Comparison of ENCODE assay signal across 9 mouse cellular contexts in genomic region chr7:25251822-25252221, GRCm38 (mm10). TPM values are rescaled to one million over a fixed set of nuclear protein-coding genes. Genes with fewer than 3 reads are reported as not detected.
DNase-seq lines count a peak whose midpoint lies in the region; ATAC-seq and TF ChIP-seq lines count a peak whose summit lies in the region.
"Had no signal": no experiment of that assay in that cellular context is flagged by ENCODE, and none has a peak within 500 bp of the region (broad histone marks: within the 10 kb centered on the region; RNA-seq: fewer than 3 reads in every experiment).

No protein-coding gene starts in this region.

- no peak for TF ChIP-seq POLR2A in testis, adult 2 months (IDR thresholded peaks at IDR 0.05; ENCODE audit: control insufficient read depth, low read depth, low read length)
- no peak for TF ChIP-seq POLR2A in limb, embryonic 14.5 days (IDR thresholded peaks at IDR 0.05; ENCODE audit: borderline replicate concordance, extremely low read depth, insufficient read depth, insufficient read length)

- ATAC-seq in limb, embryonic 14.5 days (ENCODE audit: low FRiP score, low read depth): no peak
- no peak for ATAC-seq in stomach, postnatal 0 days (ENCODE audit: low FRiP score, low TSS enrichment)

- peak overlapping the region; percentile 95 for H3K4me2 ChIP-seq in limb, embryonic 14.5 days (replicated peaks; ENCODE audit: low read depth, low read length, severe bottlenecking)
- peak overlapping the region; percentile 82 for H3K4me2 ChIP-seq in stomach, postnatal 0 days (replicated peaks; ENCODE audit: low read depth)

- 18% methylated on average over 8 of the region's 8 CpGs for WGBS in limb, embryonic 14.5 days
- 24% methylated on average over 8 of the region's 8 CpGs for WGBS in stomach, postnatal 0 days

- no peak for TF ChIP-seq CTCF in testis, adult 2 months (IDR thresholded peaks at IDR 0.05; ENCODE audit: control insufficient read depth, insufficient read depth, insufficient replicate concordance, low read depth, low read length)
- TF ChIP-seq CTCF in stomach, postnatal 0 days (IDR thresholded peaks at IDR 0.05; ENCODE audit: low read depth): no peak

- peaks cover 23% of the 10 kb centered on the region for H3K4me1 ChIP-seq in testis, adult 2 months (ENCODE audit: control insufficient read depth, insufficient read depth, low read length)
- H3K4me1 ChIP-seq in limb, embryonic 14.5 days (ENCODE audit: control insufficient read depth, insufficient read depth, low read length): peaks cover 27% of the 10 kb centered on the region
- peaks cover 2% of the 10 kb centered on the region; the same call in 1 of the 2 replicates for H3K4me1 ChIP-seq in stomach, postnatal 0 days (replicated peaks; ENCODE audit: control insufficient read depth, insufficient read depth)

- H3K9ac ChIP-seq in limb, embryonic 14.5 days (ENCODE audit: low read depth, low read length, severe bottlenecking): peak overlapping the region; percentile 91
- peak overlapping the region; percentile 90 for H3K9ac ChIP-seq in stomach, postnatal 0 days (ENCODE audit: low read length)

- peak; percentile 32 for DNase-seq in adrenal gland, postnatal 10 days
- DNase-seq in adrenal gland, adult 2 months: no peak
- DNase-seq in testis, postnatal 10 days (ENCODE audit: low spot score): no peak
- DNase-seq in limb, embryonic 14.5 days (ENCODE audit: low spot score): no peak
- DNase-seq in stomach, postnatal 0 days (ENCODE audit: low spot score): no peak
- DNase-seq in spleen, adult 18-20 months: no peak
- DNase-seq in urinary bladder, adult 18-20 months (ENCODE audit: low spot score in 2 of 2): no peak

- H3K27ac ChIP-seq in testis, adult 2 months (ENCODE audit: control insufficient read depth, insufficient read depth, low read depth, low read length): no peak overlapping the region; the same call in 1 of the 2 replicates
- H3K27ac ChIP-seq in limb, embryonic 14.5 days (replicated peaks; ENCODE audit: low read depth, low read length): peak overlapping the region; percentile 97
- H3K27ac ChIP-seq in stomach, postnatal 0 days (replicated peaks): peak overlapping the region; percentile 98
- H3K27ac ChIP-seq: macrophage had no signal

- H3K4me3 ChIP-seq in testis, adult 2 months (ENCODE audit: control insufficient read depth, low read depth, low read length): peak overlapping the region; percentile 72
- H3K4me3 ChIP-seq in limb, embryonic 14.5 days (replicated peaks; ENCODE audit: low read length): peak overlapping the region; percentile 99
- peak overlapping the region; percentile 92; the same call in 1 of the 2 replicates for H3K4me3 ChIP-seq in stomach, postnatal 0 days (ENCODE audit: low read depth, low read length)

- TF ChIP-seq EP300 in stomach, postnatal 0 days (optimal IDR thresholded peaks at IDR 0.05): no peak

- no peaks in the 10 kb centered on the region for H3K9me3 ChIP-seq in limb, embryonic 14.5 days (ENCODE audit: control insufficient read depth, low read length)
- H3K9me3 ChIP-seq in stomach, postnatal 0 days (ENCODE audit: control insufficient read depth, low read length): no peaks in the 10 kb centered on the region

- no peaks in the 10 kb centered on the region for H3K27me3 ChIP-seq in testis, adult 2 months (ENCODE audit: control insufficient read depth, insufficient read depth, low read length)
- H3K27me3 ChIP-seq in limb, embryonic 14.5 days (ENCODE audit: control insufficient read depth, insufficient read depth, low read length): no peaks in the 10 kb centered on the region
- no peaks in the 10 kb centered on the region for H3K27me3 ChIP-seq in stomach, postnatal 0 days (ENCODE audit: control insufficient read depth, insufficient read depth, low read length)

- H3K36me3 ChIP-seq in testis, adult 2 months (ENCODE audit: control insufficient read depth, insufficient read depth, low read length): no peaks in the 10 kb centered on the region
- no peaks in the 10 kb centered on the region for H3K36me3 ChIP-seq in limb, embryonic 14.5 days (ENCODE audit: control insufficient read depth, insufficient read depth, low read length)
- H3K36me3 ChIP-seq in stomach, postnatal 0 days (ENCODE audit: control insufficient read depth, insufficient read depth, low read length): no peaks in the 10 kb centered on the region

RNA-seq across cellular contexts. Expression of gene Erf, which starts 1.3 kb away (rescaled TPM):
- total RNA-seq in adrenal gland, postnatal 10 days (2021): 10 to 100 TPM; 33.0 to 42.3 TPM
- total RNA-seq in adrenal gland, adult 2 months (2021): 10 to 100 TPM; 16.5 to 26.6 TPM
- polyA plus RNA-seq in adrenal gland, adult 2 months (2012; rRNA removed): 50.4 and 52.8 TPM in 2 replicates
- polyA plus RNA-seq in testis, adult 2 months (2012; rRNA removed): 40.4 and 44.1 TPM in 2 replicates
- polyA plus RNA-seq in limb, embryonic 14.5 days (2012; rRNA removed): 99.2 and 127 TPM in 2 replicates
- 33.2 and 37.9 TPM in 2 replicates for polyA plus RNA-seq in limb, embryonic 14.5 days (2014; fragmentation: Nextera tagmentation; extraction: Ambion mirVana)
- polyA plus RNA-seq in stomach, postnatal 0 days (2015; fragmentation: Nextera tagmentation; extraction: Ambion mirVana): 8.1 and 8.8 TPM in 2 replicates

RNA-seq across cellular contexts. Expression of gene Gsk3a, which starts 14.2 kb away (rescaled TPM):
- total RNA-seq in adrenal gland, postnatal 10 days (2021): 10 to 100 TPM; 92.5 to 96.7 TPM
- 100 to 1,000 TPM in 1 of 2 experiments, 10 to 100 TPM in 1; 98.9 to 107 TPM for total RNA-seq in adrenal gland, adult 2 months (2021)
- 121 and 150 TPM in 2 replicates for polyA plus RNA-seq in adrenal gland, adult 2 months (2012; rRNA removed)
- polyA plus RNA-seq in testis, adult 2 months (2012; rRNA removed): 91.9 and 94.8 TPM in 2 replicates
- 155 and 204 TPM in 2 replicates for polyA plus RNA-seq in limb, embryonic 14.5 days (2012; rRNA removed)
- 16.3 and 18.8 TPM in 2 replicates for polyA plus RNA-seq in limb, embryonic 14.5 days (2014; fragmentation: Nextera tagmentation; extraction: Ambion mirVana)
- 5.1 and 5.3 TPM in 2 replicates for polyA plus RNA-seq in stomach, postnatal 0 days (2015; fragmentation: Nextera tagmentation; extraction: Ambion mirVana)

RNA-seq across cellular contexts. Expression of gene Cic, which starts 15.7 kb away (rescaled TPM):
- 100 to 1,000 TPM in 1 of 2 experiments, 10 to 100 TPM in 1; 92.7 to 116 TPM for total RNA-seq in adrenal gland, postnatal 10 days (2021)
- 100 to 1,000 TPM; 102 to 108 TPM for total RNA-seq in adrenal gland, adult 2 months (2021)
- 111 and 123 TPM in 2 replicates for polyA plus RNA-seq in adrenal gland, adult 2 months (2012; rRNA removed)
- polyA plus RNA-seq in testis, adult 2 months (2012; rRNA removed): 41.8 and 42.1 TPM in 2 replicates
- polyA plus RNA-seq in limb, embryonic 14.5 days (2012; rRNA removed): 155 and 206 TPM in 2 replicates
- polyA plus RNA-seq in limb, embryonic 14.5 days (2014; fragmentation: Nextera tagmentation; extraction: Ambion mirVana): 48.9 and 58.1 TPM in 2 replicates
- polyA plus RNA-seq in stomach, postnatal 0 days (2015; fragmentation: Nextera tagmentation; extraction: Ambion mirVana): 15.0 and 15.9 TPM in 2 replicates

RNA-seq across cellular contexts. Expression of gene Zfp526, which starts 30.6 kb away (rescaled TPM):
- 10 to 100 TPM in 1 of 2 experiments, 1 to 10 TPM in 1; 9.2 to 11.8 TPM for total RNA-seq in adrenal gland, postnatal 10 days (2021)
- total RNA-seq in adrenal gland, adult 2 months (2021): 10 to 100 TPM in 1 of 2 experiments, 1 to 10 TPM in 1; 9.9 to 10.4 TPM
- polyA plus RNA-seq in adrenal gland, adult 2 months (2012; rRNA removed): 16.3 and 19.9 TPM in 2 replicates
- 29.4 and 31.9 TPM in 2 replicates for polyA plus RNA-seq in testis, adult 2 months (2012; rRNA removed)
- polyA plus RNA-seq in limb, embryonic 14.5 days (2012; rRNA removed): 11.1 and 13.0 TPM in 2 replicates
- polyA plus RNA-seq in limb, embryonic 14.5 days (2014; fragmentation: Nextera tagmentation; extraction: Ambion mirVana): 3.9 and 4.2 TPM in 2 replicates
- polyA plus RNA-seq in stomach, postnatal 0 days (2015; fragmentation: Nextera tagmentation; extraction: Ambion mirVana): 1.1 and 1.2 TPM in 2 replicates

RNA-seq across cellular contexts. Expression of gene Dedd2, which starts 31.4 kb away (rescaled TPM):
- 10 to 100 TPM; 14.8 to 16.9 TPM for total RNA-seq in adrenal gland, postnatal 10 days (2021)
- 10 to 100 TPM; 15.6 to 17.9 TPM for total RNA-seq in adrenal gland, adult 2 months (2021)
- 36.3 and 39.5 TPM in 2 replicates for polyA plus RNA-seq in adrenal gland, adult 2 months (2012; rRNA removed)
- 26.0 and 27.1 TPM in 2 replicates for polyA plus RNA-seq in testis, adult 2 months (2012; rRNA removed)
- 11.1 and 14.0 TPM in 2 replicates for polyA plus RNA-seq in limb, embryonic 14.5 days (2012; rRNA removed)
- 9.0 and 9.4 TPM in 2 replicates for polyA plus RNA-seq in limb, embryonic 14.5 days (2014; fragmentation: Nextera tagmentation; extraction: Ambion mirVana)
- polyA plus RNA-seq in stomach, postnatal 0 days (2015; fragmentation: Nextera tagmentation; extraction: Ambion mirVana): 20.0 and 20.2 TPM in 2 replicates
